Mouse (Mus musculus) lung, embryonic 14.5 days (tissue): ENCODE measurements around the gene Olfr1193. TPM values are rescaled to one million over a fixed set of nuclear protein-coding genes. Genes with fewer than 3 reads are reported as not detected.
"Not testable (repeated sequence)": the region's sequence is repeated elsewhere in the genome, so short reads cannot be mapped to it uniquely, and the experiment has no call there.

Source experiments
- ATAC-seq: fragments of 200-750 bp; cut with Nextera tagmentation; 2 replicates; pipeline ENCODE4 v1.8.0; 2017; ENCODE audit warnings: mild to moderate bottlenecking, moderate TSS enrichment, moderate library complexity; ENCODE audit not compliant: insufficient read depth
- DNase-seq: peaks from one replicate; pipeline ENCODE4 v3.0.0-alpha.2; 2015
- H3K27ac ChIP-seq: fragments of 300-500 bp; sonication (generic); 2 replicates; pipeline ENCODE4 v1.5.1; 2014; ENCODE audit warnings: low read depth, mild to moderate bottlenecking, moderate library complexity
- H3K27me3 ChIP-seq: fragments of 300-500 bp; sonication (generic); 2 replicates; pipeline ENCODE4 v1.6.1; 2014; ENCODE audit warnings: low read length, control low read depth; ENCODE audit not compliant: insufficient read depth
- H3K36me3 ChIP-seq: fragments of 300-500 bp; sonication (generic); 2 replicates; pipeline ENCODE4 v1.6.1; 2014; ENCODE audit warnings: control low read depth; ENCODE audit not compliant: insufficient read depth
- H3K4me1 ChIP-seq: fragments of 300-500 bp; sonication (generic); 2 replicates; pipeline ENCODE4 v1.6.1; 2014; ENCODE audit warnings: antibody characterized with exemption, control low read depth; ENCODE audit not compliant: insufficient read depth
- H3K4me2 ChIP-seq: fragments of 300-500 bp; sonication (generic); 2 replicates; pipeline ENCODE4 v1.6.1; 2014; ENCODE audit warnings: mild to moderate bottlenecking
- H3K4me3 ChIP-seq: fragments of 300-500 bp; sonication (generic); 2 replicates; pipeline ENCODE4 v1.5.1; 2014; ENCODE audit warnings: low read depth, low read length
- H3K9ac ChIP-seq: fragments of 300-500 bp; sonication (generic); 2 replicates; pipeline ENCODE4 v1.6.1; 2014
- H3K9me3 ChIP-seq: fragments of 300-500 bp; sonication (generic); 2 replicates; pipeline ENCODE4 v1.6.1; 2016; ENCODE audit warnings: low read depth, low read length, control low read depth
- CTCF ChIP-seq: IDR thresholded peaks from 2 replicates; pipeline ENCODE4 v1.5.1; 2016; ENCODE audit warnings: antibody characterized with exemption, low read depth
- WGBS: fragments of 180-500 bp; shearing (Covaris S2); extraction: QIAGEN DNeasy Blood & Tissue Kit; methylation state at CpG from one replicate; pipeline ENCODE4 v1.1.7; 2014; 5-methylcytosine and 5-hydroxymethylcytosine counted together
- polyA plus RNA-seq: library from polyadenylated mRNA; unstranded; fragments of >200 nt; fragmentation: Nextera tagmentation; extraction: Ambion mirVana; gene quantifications from 2 replicates; pipeline ENCODE4 v1.2.1, GENCODE M21; 2014

Gene Olfr1193
- polyA plus RNA-seq = not detected in 2 replicates

- H3K27me3 ChIP-seq, ATAC-seq, H3K4me2 ChIP-seq, H3K4me3 ChIP-seq, H3K27ac ChIP-seq, H3K9me3 ChIP-seq, H3K4me1 ChIP-seq, H3K36me3 ChIP-seq, DNase-seq, H3K9ac ChIP-seq: not testable (repeated sequence)
Observed at GRCm38 (mm10) chr2:88675328-88675727, at the start of gene Olfr1193. Olfr1193 (plus strand) TSS chr2:88675628.

- not testable (repeated sequence) for H3K4me3 ChIP-seq, ATAC-seq, H3K9ac ChIP-seq, H3K9me3 ChIP-seq, H3K27ac ChIP-seq, H3K36me3 ChIP-seq, DNase-seq, H3K4me2 ChIP-seq, H3K27me3 ChIP-seq, H3K4me1 ChIP-seq
- WGBS = 83% methylated on average over 1 of the region's 1 CpGs
Observed at GRCm38 (mm10) chr2:88640242-88640641, 35.2 kb upstream of the Olfr1193 start, which contains the start of gene Olfr1191-ps1. Olfr1191-ps1 (plus strand) TSS chr2:88640542.

- Histone ChIP-seq H3K4me2 (no peak within 1 kb of the TSS), H3K4me1 (no peaks in the 10 kb centered on the region), H3K9ac (no peak within 1 kb of the TSS), H3K36me3 (no peaks in the 10 kb centered on the region), H3K27ac (no peak within 1 kb of the TSS), H3K27me3 (no peaks in the 10 kb centered on the region), H3K4me3 (no peak within 1 kb of the TSS), H3K9me3 (no peaks in the 10 kb centered on the region)
- 30% methylated on average over 1 of the region's 1 CpGs for WGBS
- ATAC-seq (no peak), DNase-seq (no peak)
- TF ChIP-seq CTCF = no peak
Observed at GRCm38 (mm10) chr2:88648209-88648608, 27.2 kb upstream of the Olfr1193 start, which contains the start of gene Olfr1192-ps1. Olfr1192-ps1 (plus strand) TSS chr2:88648509.

GRCm38 (mm10) chr2:88689087-88689486 is 13.7 kb downstream of the Olfr1193 start, which contains the start of gene Olfr1195:
Olfr1195 (minus strand) TSS chr2:88689187.
- Histone ChIP-seq H3K4me2 (no peak within 1 kb of the TSS), H3K27me3 (no peaks in the 10 kb centered on the region), H3K27ac (no peak within 1 kb of the TSS), H3K36me3 (no peaks in the 10 kb centered on the region), H3K9me3 (no peaks in the 10 kb centered on the region), H3K4me3 (no peak within 1 kb of the TSS), H3K4me1 (no peaks in the 10 kb centered on the region), H3K9ac (no peak within 1 kb of the TSS)
- ATAC-seq (no peak), DNase-seq (no peak)
- TF ChIP-seq CTCF = no peak

GRCm38 (mm10) chr2:88704497-88704896 is 29.1 kb downstream of the Olfr1193 start, which contains the start of gene Olfr1196:
Olfr1196 (minus strand) TSS chr2:88704597.
- Histone ChIP-seq H3K36me3 (no peaks in the 10 kb centered on the region), H3K4me1 (no peaks in the 10 kb centered on the region), H3K9me3 (no peaks in the 10 kb centered on the region), H3K4me2 (no peak within 1 kb of the TSS), H3K27me3 (no peaks in the 10 kb centered on the region), H3K27ac (no peak within 1 kb of the TSS), H3K9ac (no peak within 1 kb of the TSS), H3K4me3 (no peak within 1 kb of the TSS)
- 81% methylated on average over 2 of the region's 2 CpGs for WGBS
- TF ChIP-seq CTCF = no peak
- DNase-seq = no peak
- ATAC-seq = no peak

Other genes starting within 250 kb of the Olfr1193 start
- not detected in 2 replicates for gene Olfr1181, start 249.5 kb upstream of the Olfr1193 start, polyA plus RNA-seq
- not detected in 2 replicates for gene Gm13757, start 226.5 kb upstream of the Olfr1193 start, polyA plus RNA-seq
- gene Olfr1183, start 220.8 kb upstream of the Olfr1193 start, polyA plus RNA-seq = not detected in 2 replicates
- not detected in 2 replicates for gene Olfr1184, start 192.0 kb upstream of the Olfr1193 start, polyA plus RNA-seq
- gene Olfr1185-ps1, start 182.3 kb upstream of the Olfr1193 start, polyA plus RNA-seq = not detected in 2 replicates
- not detected in 2 replicates for gene Olfr1186, start 157.1 kb upstream of the Olfr1193 start, polyA plus RNA-seq
- gene Olfr1188, start 118.7 kb upstream of the Olfr1193 start, polyA plus RNA-seq = not detected in 2 replicates
- not detected in 2 replicates for gene Olfr1189, start 89.2 kb upstream of the Olfr1193 start, polyA plus RNA-seq
- not detected in 2 replicates for gene Olfr1191-ps1, start 35.1 kb upstream of the Olfr1193 start, polyA plus RNA-seq
- not detected in 2 replicates for gene Olfr1192-ps1, start 27.1 kb upstream of the Olfr1193 start, polyA plus RNA-seq
- not detected in 2 replicates for gene Olfr1195, start 13.6 kb downstream of the Olfr1193 start, polyA plus RNA-seq
- gene Olfr1196, start 29.0 kb downstream of the Olfr1193 start, polyA plus RNA-seq = not detected in 2 replicates
- not detected in 2 replicates for gene Olfr1197, start 56.7 kb downstream of the Olfr1193 start, polyA plus RNA-seq
- not detected in 2 replicates for gene Olfr1198, start 75.7 kb downstream of the Olfr1193 start, polyA plus RNA-seq
- gene Olfr1199, start 84.8 kb downstream of the Olfr1193 start, polyA plus RNA-seq = not detected in 2 replicates
- gene Olfr1200, start 94.9 kb downstream of the Olfr1193 start, polyA plus RNA-seq = not detected in 2 replicates
- not detected in 2 replicates for gene Olfr1201, start 117.4 kb downstream of the Olfr1193 start, polyA plus RNA-seq
- gene Olfr1202, start 138.9 kb downstream of the Olfr1193 start, polyA plus RNA-seq = not detected in 2 replicates
- gene Olfr1205, start 154.1 kb downstream of the Olfr1193 start, polyA plus RNA-seq = not detected in 2 replicates
- gene Olfr1204, start 173.7 kb downstream of the Olfr1193 start, polyA plus RNA-seq = not detected in 2 replicates
- gene Olfr1206, start 187.6 kb downstream of the Olfr1193 start, polyA plus RNA-seq = not detected in 2 replicates
- gene Olfr1208, start 226.7 kb downstream of the Olfr1193 start, polyA plus RNA-seq = not detected in 2 replicates
- gene Olfr1209, start 239.5 kb downstream of the Olfr1193 start, polyA plus RNA-seq = not detected in 2 replicates